ENCODE assay signal across 12 mouse cellular contexts in the genomic region with DNA sequence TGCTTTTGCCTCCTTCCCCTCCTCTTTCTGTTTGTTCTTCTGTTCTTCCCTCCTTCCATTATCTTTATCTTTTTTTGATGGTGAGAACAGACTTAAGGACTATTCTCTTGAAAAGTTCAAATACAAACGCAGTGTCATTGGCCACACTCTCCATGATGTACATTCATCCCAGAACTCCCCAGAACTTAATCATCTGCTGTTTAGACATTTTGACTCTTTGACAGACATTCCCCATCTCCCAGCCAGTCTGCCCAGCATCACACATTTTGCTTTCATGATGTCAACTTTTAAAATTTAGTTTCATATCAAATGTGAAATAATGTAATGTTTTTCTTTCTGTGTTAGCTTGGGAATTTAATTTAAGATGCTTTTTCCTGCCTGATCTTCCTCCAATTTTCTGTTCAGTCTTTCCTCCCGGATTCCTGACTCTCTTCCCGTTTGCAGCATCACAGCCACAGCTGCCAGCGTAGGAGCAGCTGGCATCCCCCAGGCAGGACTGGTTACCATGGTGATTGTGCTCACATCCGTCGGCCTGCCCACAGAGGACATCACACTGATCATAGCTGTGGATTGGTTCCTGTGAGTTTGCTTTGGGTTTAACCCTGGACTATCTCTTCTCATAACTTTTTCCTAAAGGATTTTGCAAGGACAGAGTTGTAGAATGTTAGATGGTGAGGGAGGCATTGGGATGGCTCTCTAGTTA. TPM values are rescaled to one million over a fixed set of nuclear protein-coding genes. Genes with fewer than 3 reads are reported as not detected.
DNase-seq lines count a peak whose midpoint lies in the region; ATAC-seq and TF ChIP-seq lines count a peak whose summit lies in the region.
"Had no signal": no experiment of that assay in that cellular context is flagged by ENCODE, and none has a peak within 500 bp of the region (broad histone marks: within the 10 kb centered on the region; RNA-seq: fewer than 3 reads in every experiment).

No protein-coding gene starts in this region.

- no peaks in the 10 kb centered on the region for H3K4me1 ChIP-seq in cortical plate, adult 2 months (ENCODE audit: control insufficient read depth, insufficient read depth, low read length)
- H3K4me1 ChIP-seq in neural tube, embryonic 13.5 days (replicated peaks) = 0 out of 2 replicates have a peak, but pooled peaks cover 8% of the 10 kb centered on the region
- H3K4me1 ChIP-seq: megakaryocyte, embryonic 14.5 days had no signal

- no peak for TF ChIP-seq CTCF in cortical plate, adult 2 months (IDR thresholded peaks at IDR 0.05; ENCODE audit: extremely low read depth, insufficient read depth, low read length)

- H3K4me3 ChIP-seq in cortical plate, adult 2 months (ENCODE audit: insufficient read depth, low read length) = no peak overlapping the region
- H3K4me3 ChIP-seq in neural tube, embryonic 13.5 days = no peak overlapping the region
- H3K4me3 ChIP-seq: megakaryocyte, embryonic 14.5 days had no signal

- no peak for TF ChIP-seq POLR2A in cortical plate, adult 2 months (IDR thresholded peaks at IDR 0.05; ENCODE audit: extremely low read depth, insufficient read depth, low read length)

- H3K27ac ChIP-seq in cortical plate, adult 2 months (ENCODE audit: insufficient read depth, low read length) = 0 out of 2 replicates have a peak overlapping the region, but pooled peaks have one; percentile 38
- H3K27ac ChIP-seq in neural tube, embryonic 13.5 days (replicated peaks) = no peak overlapping the region
- H3K27ac ChIP-seq: kidney, postnatal 0 days had no signal

- peak; percentile 59 to 77 for DNase-seq in frontal cortex, postnatal 10 days (ENCODE audit: low spot score in 2 of 2)
- peak; percentile 56 to 72 for DNase-seq in layer of hippocampus, postnatal 36 days
- DNase-seq in c-Kit-positive CD71-positive TER-119-positive erythroid progenitor cells, embryonic 14.5 days (ENCODE audit: low spot score) = no peak
- DNase-seq in kidney, postnatal 10 days = no peak
- no peak for DNase-seq in kidney, postnatal 36 days
- DNase-seq: thymus, postnatal 25 days had no signal

- 43% methylated on average over 6 of the region's 6 CpGs for WGBS in neural tube, embryonic 13.5 days

- H3K27me3 ChIP-seq in neural tube, embryonic 13.5 days = no peaks in the 10 kb centered on the region
- H3K27me3 ChIP-seq: megakaryocyte, embryonic 14.5 days had no signal

- no peaks in the 10 kb centered on the region for H3K9me3 ChIP-seq in neural tube, embryonic 13.5 days

- no peaks in the 10 kb centered on the region; the same call in 1 of the 2 replicates for H3K36me3 ChIP-seq in neural tube, embryonic 13.5 days

- H3K4me2 ChIP-seq in neural tube, embryonic 13.5 days = peak overlapping the region; percentile 20; the same call in 1 of the 2 replicates

- peak; percentile 95 for ATAC-seq in neural tube, embryonic 13.5 days (ENCODE audit: low read depth)
- no peak for ATAC-seq in erythroblast, adult 5-6 weeks (replicated peaks; ENCODE audit: low FRiP score, poor library complexity, severe bottlenecking)

- no peak overlapping the region for H3K9ac ChIP-seq in neural tube, embryonic 13.5 days

RNA-seq across cellular contexts. Expression of a gene that starts 32.2 kb away (rescaled TPM):
- 8.8 and 10.0 TPM in 2 replicates for polyA plus RNA-seq in cortical plate, adult 2 months (2012; rRNA removed)
- total RNA-seq in layer of hippocampus, postnatal 36 days (2021) = 10 to 100 TPM in 1 of 2 experiments, 1 to 10 TPM in 1; 9.7 to 11.5 TPM
- 7.2 and 7.8 TPM in 2 replicates for polyA plus RNA-seq in neural tube, embryonic 13.5 days (2015; fragmentation: Nextera tagmentation; extraction: Ambion mirVana)
- not detected in 2 replicates for total RNA-seq in erythroblast, adult 5-6 weeks (2015; ENCODE audit: low replicate concordance)
- total RNA-seq in erythroblast, adult 5-6 weeks (2017; ENCODE audit: low replicate concordance) = not detected in 2 replicates

RNA-seq across cellular contexts. Expression of a gene that starts 39.5 kb away (rescaled TPM):
- polyA plus RNA-seq in cortical plate, adult 2 months (2012; rRNA removed) = not detected in 2 replicates
- not detected for total RNA-seq in layer of hippocampus, postnatal 36 days (2021)
- polyA plus RNA-seq in neural tube, embryonic 13.5 days (2015; fragmentation: Nextera tagmentation; extraction: Ambion mirVana) = not detected in 2 replicates
- total RNA-seq in erythroblast, adult 5-6 weeks (2015; ENCODE audit: low replicate concordance) = not detected in 2 replicates
- total RNA-seq in erythroblast, adult 5-6 weeks (2017; ENCODE audit: low replicate concordance) = not detected in 2 replicates
- polyA plus RNA-seq: gonadal fat pad, adult 2 months; kidney, postnatal 0 days had no signal

RNA-seq across cellular contexts. Expression of a gene that starts 59.6 kb away (rescaled TPM):
- 0.19 TPM in 2 replicates for polyA plus RNA-seq in cortical plate, adult 2 months (2012; rRNA removed)
- total RNA-seq in layer of hippocampus, postnatal 36 days (2021) = under 1 TPM; 0.23 to 0.60 TPM
- 0.11 and 0.18 TPM in 2 replicates for polyA plus RNA-seq in neural tube, embryonic 13.5 days (2015; fragmentation: Nextera tagmentation; extraction: Ambion mirVana)
- total RNA-seq in erythroblast, adult 5-6 weeks (2015; ENCODE audit: low replicate concordance) = not detected in 2 replicates
- total RNA-seq in erythroblast, adult 5-6 weeks (2017; ENCODE audit: low replicate concordance) = not detected in 2 replicates
- polyA plus RNA-seq: kidney, postnatal 0 days had no signal

Comparison
In these comparisons a context has a peak if more than half of its experiments do, and no peak if none do; other contexts are left out.
1. DNase-seq: peak in frontal cortex, postnatal 10 days (2 of 2) and layer of hippocampus, postnatal 36 days (2 of 2); none in c-Kit-positive CD71-positive TER-119-positive erythroid progenitor cells, embryonic 14.5 days (single experiment), kidney, postnatal 10 days (single experiment) and kidney, postnatal 36 days (0 of 2).
2. RNA of a gene that starts 32.2 kb away (total RNA-seq): 9.7 to 11.5 TPM in layer of hippocampus, postnatal 36 days; not detected in erythroblast, adult 5-6 weeks; every median in the first group is over 10 times any median in the second.